8 mouse cellular contexts compared by ENCODE assay signal in the genomic region with DNA sequence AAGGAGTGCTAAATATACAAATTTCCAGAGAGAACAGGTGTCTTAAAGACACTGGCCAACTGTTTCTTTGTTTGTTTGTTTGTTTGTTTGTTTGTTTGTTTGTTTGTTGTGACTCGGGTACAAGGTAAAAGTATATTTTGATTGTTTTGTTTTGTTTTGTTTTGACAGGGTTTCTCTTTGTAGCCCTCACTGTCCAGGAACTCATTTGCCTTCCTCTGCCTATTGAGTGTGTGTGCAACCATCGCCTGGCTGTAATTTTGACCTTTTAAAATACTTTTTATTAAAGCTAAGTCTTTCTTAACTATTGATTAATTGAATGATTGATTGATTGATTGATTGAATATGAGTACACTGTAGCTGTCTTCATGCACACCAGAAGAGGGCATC. TPM values are rescaled to one million over a fixed set of nuclear protein-coding genes. Genes with fewer than 3 reads are reported as not detected.
DNase-seq lines count a peak whose midpoint lies in the region; ATAC-seq and TF ChIP-seq lines count a peak whose summit lies in the region.

No protein-coding gene starts in this region.

- no peak overlapping the region for H3K27ac ChIP-seq in heart, embryonic 12.5 days (ENCODE audit: poor library complexity, severe bottlenecking)
- H3K27ac ChIP-seq in MEL (ENCODE audit: control insufficient read depth, low read depth, low read length), result no peak overlapping the region
- no peak overlapping the region for H3K27ac ChIP-seq in hindbrain, embryonic 13.5 days
- peak overlapping the region; percentile 86 for H3K27ac ChIP-seq in midbrain, embryonic 10.5 days (replicated peaks)

- H3K36me3 ChIP-seq in heart, embryonic 12.5 days, result peaks cover 21% of the 10 kb centered on the region
- H3K36me3 ChIP-seq in MEL (ENCODE audit: control insufficient read depth in 1 of 2, insufficient read depth in 2 of 2, low read length in 2 of 2), result peaks cover 0 to 6% of the 10 kb centered on the region in 2 experiments; a peak in 2 of 4 replicates
- peaks cover 11% of the 10 kb centered on the region; the same call in 1 of the 2 replicates for H3K36me3 ChIP-seq in hindbrain, embryonic 13.5 days
- peaks cover 15% of the 10 kb centered on the region for H3K36me3 ChIP-seq in midbrain, embryonic 10.5 days

- no peaks in the 10 kb centered on the region for H3K9me3 ChIP-seq in heart, embryonic 12.5 days (replicated peaks)
- no peaks in the 10 kb centered on the region for H3K9me3 ChIP-seq in MEL (replicated peaks; ENCODE audit: insufficient read depth, low read length)
- H3K9me3 ChIP-seq in hindbrain, embryonic 13.5 days, result no peaks in the 10 kb centered on the region
- H3K9me3 ChIP-seq in midbrain, embryonic 10.5 days (replicated peaks), result no peaks in the 10 kb centered on the region

- no peak for TF ChIP-seq RAD21 in MEL (IDR thresholded peaks at IDR 0.05; ENCODE audit: low read depth, low read length)

- no peak for ATAC-seq in heart, embryonic 12.5 days (ENCODE audit: insufficient number of reproducible peaks, low FRiP score)
- 0 out of 2 replicates have a peak, but pooled peaks have one; percentile 36 for ATAC-seq in hindbrain, embryonic 13.5 days (ENCODE audit: low FRiP score)

- 61% methylated on average over 2 of the region's 2 CpGs for WGBS in heart, embryonic 12.5 days
- WGBS in hindbrain, embryonic 13.5 days, result 60% methylated on average over 2 of the region's 2 CpGs
- 52% methylated on average over 2 of the region's 2 CpGs for WGBS in midbrain, embryonic 10.5 days

- peak overlapping the region; percentile 70 for H3K4me2 ChIP-seq in heart, embryonic 12.5 days
- H3K4me2 ChIP-seq in hindbrain, embryonic 13.5 days, result peak overlapping the region; percentile 56

- TF ChIP-seq POLR2A in MEL (IDR thresholded peaks at IDR 0.05; ENCODE audit: control insufficient read depth in 1 of 2, insufficient read depth in 1 of 2, low read depth in 1 of 2, low read length in 2 of 2, poor library complexity in 1 of 2), result no peak

- no peaks in the 10 kb centered on the region; the same call in 1 of the 2 replicates for H3K79me2 ChIP-seq in MEL (ENCODE audit: control insufficient read depth, insufficient read depth, low read length, poor library complexity)

- 0 out of 6 replicates have a peak, but pooled peaks of 1 of the 3 experiments have one; percentile 6 for TF ChIP-seq CTCF in MEL (IDR thresholded peaks at IDR 0.05 in 2 of 3, conservative IDR thresholded peaks at IDR 0.05 in 1 of 3; ENCODE audit: control insufficient read depth in 1 of 3, insufficient read depth in 1 of 3, low read depth in 2 of 3, low read length in 3 of 3, poor library complexity in 1 of 3, severe bottlenecking in 1 of 3)

- H3K9ac ChIP-seq in heart, embryonic 12.5 days, result peak overlapping the region; percentile 81; the same call in 1 of the 2 replicates
- peak overlapping the region; percentile 45 for H3K9ac ChIP-seq in MEL (ENCODE audit: control insufficient read depth, low read depth, low read length, poor library complexity, severe bottlenecking)
- H3K9ac ChIP-seq in hindbrain, embryonic 13.5 days, result no peak overlapping the region

- no peak for TF ChIP-seq EP300 in MEL (IDR thresholded peaks at IDR 0.05; ENCODE audit: low read depth in 1 of 2, low read length in 2 of 2)

- H3K4me1 ChIP-seq in heart, embryonic 12.5 days (replicated peaks), result peaks cover 6% of the 10 kb centered on the region; the same call in 1 of the 2 replicates
- peaks cover 3 to 10% of the 10 kb centered on the region in 2 experiments; a peak in 3 of 4 replicates for H3K4me1 ChIP-seq in MEL (ENCODE audit: control insufficient read depth in 1 of 2, insufficient read depth in 2 of 2, low read length in 2 of 2)
- peaks cover 5% of the 10 kb centered on the region for H3K4me1 ChIP-seq in hindbrain, embryonic 13.5 days (replicated peaks)
- peaks cover 10% of the 10 kb centered on the region for H3K4me1 ChIP-seq in midbrain, embryonic 10.5 days

- peak overlapping the region; percentile 93 for H3K4me3 ChIP-seq in heart, embryonic 12.5 days
- peak overlapping the region; percentile 87 to 97 for H3K4me3 ChIP-seq in MEL (ENCODE audit: control insufficient read depth in 1 of 2, insufficient read depth in 1 of 2, low read depth in 2 of 2, low read length in 2 of 2)
- H3K4me3 ChIP-seq in hindbrain, embryonic 13.5 days, result peak overlapping the region; percentile 57
- peak overlapping the region; percentile 85 for H3K4me3 ChIP-seq in midbrain, embryonic 10.5 days

- no peak for DNase-seq in heart, postnatal 36 days
- DNase-seq in MEL (ENCODE audit: low read depth, low spot score), result no peak
- no peak for DNase-seq in midbrain, embryonic 10.5 days (ENCODE audit: low spot score)
- DNase-seq in adrenal gland, adult 2 months, result no peak
- no peak for DNase-seq in left cerebral cortex, adult 9 months (ENCODE audit: low spot score in 2 of 2)
- DNase-seq in left cerebral cortex, adult 18-20 months (ENCODE audit: low spot score in 2 of 2), result no peak

- H3K27me3 ChIP-seq in heart, embryonic 12.5 days (replicated peaks), result no peaks in the 10 kb centered on the region
- no peaks in the 10 kb centered on the region for H3K27me3 ChIP-seq in MEL (ENCODE audit: control insufficient read depth in 1 of 2, insufficient read depth in 2 of 2, low read length in 2 of 2)
- H3K27me3 ChIP-seq in hindbrain, embryonic 13.5 days, result no peaks in the 10 kb centered on the region
- no peaks in the 10 kb centered on the region for H3K27me3 ChIP-seq in midbrain, embryonic 10.5 days (ENCODE audit: low read depth, poor library complexity, severe bottlenecking)

- intact Hi-C loops in heart, postnatal 36 days (cut with DNase I), result loop anchor here (2.0 kb wide), 1 partner anchor 62 kb away; no protein-coding TSS in a partner anchor

TF ChIP-seq in MEL, 35 proteins besides CTCF, POLR2A, EP300 and RAD21:
- TF ChIP-seq GABPA (IDR thresholded peaks at IDR 0.05; ENCODE audit: low read depth, low read length) (no peak), TBP (IDR thresholded peaks at IDR 0.05; ENCODE audit: low read depth, low read length) (no peak), KAT2A (conservative IDR thresholded peaks at IDR 0.05; ENCODE audit: low read depth, low read length) (no peak), ZC3H11A (IDR thresholded peaks at IDR 0.05; ENCODE audit: low read depth, low read length) (0 out of 2 replicates have a peak, but pooled peaks have one; percentile 4)

RNA-seq across cellular contexts. Expression of gene Fuk, which starts 0.3 kb away (rescaled TPM):
- 10.0 and 10.2 TPM in 2 replicates for polyA plus RNA-seq in heart, embryonic 12.5 days (2016; fragmentation: Nextera tagmentation; extraction: Ambion mirVana)
- total RNA-seq in heart, postnatal 36 days (2021), result 1 to 10 TPM; 4.1 to 4.7 TPM
- 8.3 and 9.1 TPM in 2 replicates for total RNA-seq in MEL (2012; rRNA removed)
- polyA plus RNA-seq in MEL (2012; ENCODE audit: insufficient read depth in 1 of 2, insufficient read length in 2 of 2, low read depth in 1 of 2, low replicate concordance in 2 of 2, missing spikeins in 1 of 2), result 10 to 100 TPM in 1 of 2 experiments, not detected in 1; 10.6 TPM
- 7.5 and 8.4 TPM in 2 replicates for polyA plus RNA-seq in hindbrain, embryonic 13.5 days (2015; fragmentation: Nextera tagmentation; extraction: Ambion mirVana)
- polyA plus RNA-seq in midbrain, embryonic 10.5 days (2016; fragmentation: Nextera tagmentation; extraction: Ambion mirVana), result 12.2 and 12.7 TPM in 2 replicates
- 10 to 100 TPM in 1 of 2 experiments, 1 to 10 TPM in 1; 6.7 to 11.5 TPM for total RNA-seq in adrenal gland, adult 2 months (2021)
- polyA plus RNA-seq in adrenal gland, adult 2 months (2012; rRNA removed), result 20.4 and 22.0 TPM in 2 replicates
- total RNA-seq in left cerebral cortex, adult 18-20 months (2021), result 10 to 100 TPM; 18.8 to 18.9 TPM

RNA-seq across cellular contexts. Expression of gene St3gal2, which starts 17.1 kb away (rescaled TPM):
- polyA plus RNA-seq in heart, embryonic 12.5 days (2016; fragmentation: Nextera tagmentation; extraction: Ambion mirVana), result 27.1 and 27.6 TPM in 2 replicates
- total RNA-seq in heart, postnatal 36 days (2021), result 10 to 100 TPM; 27.5 to 28.3 TPM
- total RNA-seq in MEL (2012; rRNA removed), result 4.0 and 5.2 TPM in 2 replicates
- polyA plus RNA-seq in MEL (2012; ENCODE audit: insufficient read depth in 1 of 2, insufficient read length in 2 of 2, low read depth in 1 of 2, low replicate concordance in 2 of 2, missing spikeins in 1 of 2), result 10 to 100 TPM in 1 of 2 experiments, not detected in 1; 18.0 TPM
- polyA plus RNA-seq in hindbrain, embryonic 13.5 days (2015; fragmentation: Nextera tagmentation; extraction: Ambion mirVana), result 21.0 and 23.0 TPM in 2 replicates
- 24.3 and 25.4 TPM in 2 replicates for polyA plus RNA-seq in midbrain, embryonic 10.5 days (2016; fragmentation: Nextera tagmentation; extraction: Ambion mirVana)
- total RNA-seq in adrenal gland, adult 2 months (2021), result 10 to 100 TPM; 14.2 to 29.5 TPM
- polyA plus RNA-seq in adrenal gland, adult 2 months (2012; rRNA removed), result 19.4 and 20.2 TPM in 2 replicates
- 10 to 100 TPM; 94.4 to 96.8 TPM for total RNA-seq in left cerebral cortex, adult 18-20 months (2021)

RNA-seq across cellular contexts. Expression of gene Sf3b3, which starts 56.0 kb away (rescaled TPM):
- 106 and 110 TPM in 2 replicates for polyA plus RNA-seq in heart, embryonic 12.5 days (2016; fragmentation: Nextera tagmentation; extraction: Ambion mirVana)
- 10 to 100 TPM; 37.3 to 39.1 TPM for total RNA-seq in heart, postnatal 36 days (2021)
- total RNA-seq in MEL (2012; rRNA removed), result 150 and 170 TPM in 2 replicates
- 100 to 1,000 TPM; 167 to 224 TPM for polyA plus RNA-seq in MEL (2012; ENCODE audit: insufficient read depth in 1 of 2, insufficient read length in 2 of 2, low read depth in 1 of 2, low replicate concordance in 2 of 2, missing spikeins in 1 of 2)
- 106 and 109 TPM in 2 replicates for polyA plus RNA-seq in hindbrain, embryonic 13.5 days (2015; fragmentation: Nextera tagmentation; extraction: Ambion mirVana)
- polyA plus RNA-seq in midbrain, embryonic 10.5 days (2016; fragmentation: Nextera tagmentation; extraction: Ambion mirVana), result 222 and 225 TPM in 2 replicates
- 10 to 100 TPM; 64.7 to 65.6 TPM for total RNA-seq in adrenal gland, adult 2 months (2021)
- polyA plus RNA-seq in adrenal gland, adult 2 months (2012; rRNA removed), result 13.2 and 21.1 TPM in 2 replicates
- total RNA-seq in left cerebral cortex, adult 18-20 months (2021), result 10 to 100 TPM; 61.7 to 63.8 TPM

RNA-seq across cellular contexts. Expression of gene Cog4, which starts 56.2 kb away (rescaled TPM):
- 65.2 and 65.7 TPM in 2 replicates for polyA plus RNA-seq in heart, embryonic 12.5 days (2016; fragmentation: Nextera tagmentation; extraction: Ambion mirVana)
- 10 to 100 TPM; 74.3 to 78.3 TPM for total RNA-seq in heart, postnatal 36 days (2021)
- total RNA-seq in MEL (2012; rRNA removed), result 31.7 and 32.1 TPM in 2 replicates
- polyA plus RNA-seq in MEL (2012; ENCODE audit: insufficient read depth in 1 of 2, insufficient read length in 2 of 2, low read depth in 1 of 2, low replicate concordance in 2 of 2, missing spikeins in 1 of 2), result 10 to 100 TPM in 1 of 2 experiments, not detected in 1; 35.3 TPM
- 71.9 and 77.8 TPM in 2 replicates for polyA plus RNA-seq in hindbrain, embryonic 13.5 days (2015; fragmentation: Nextera tagmentation; extraction: Ambion mirVana)
- polyA plus RNA-seq in midbrain, embryonic 10.5 days (2016; fragmentation: Nextera tagmentation; extraction: Ambion mirVana), result 75.4 and 78.2 TPM in 2 replicates
- 10 to 100 TPM; 85.3 to 87.0 TPM for total RNA-seq in adrenal gland, adult 2 months (2021)
- 21.0 and 21.3 TPM in 2 replicates for polyA plus RNA-seq in adrenal gland, adult 2 months (2012; rRNA removed)
- total RNA-seq in left cerebral cortex, adult 18-20 months (2021), result 10 to 100 TPM; 54.3 to 58.6 TPM
